Mouse (Mus musculus): ENCODE measurements around the gene Fgf8.

Gene Fgf8

DNA sequence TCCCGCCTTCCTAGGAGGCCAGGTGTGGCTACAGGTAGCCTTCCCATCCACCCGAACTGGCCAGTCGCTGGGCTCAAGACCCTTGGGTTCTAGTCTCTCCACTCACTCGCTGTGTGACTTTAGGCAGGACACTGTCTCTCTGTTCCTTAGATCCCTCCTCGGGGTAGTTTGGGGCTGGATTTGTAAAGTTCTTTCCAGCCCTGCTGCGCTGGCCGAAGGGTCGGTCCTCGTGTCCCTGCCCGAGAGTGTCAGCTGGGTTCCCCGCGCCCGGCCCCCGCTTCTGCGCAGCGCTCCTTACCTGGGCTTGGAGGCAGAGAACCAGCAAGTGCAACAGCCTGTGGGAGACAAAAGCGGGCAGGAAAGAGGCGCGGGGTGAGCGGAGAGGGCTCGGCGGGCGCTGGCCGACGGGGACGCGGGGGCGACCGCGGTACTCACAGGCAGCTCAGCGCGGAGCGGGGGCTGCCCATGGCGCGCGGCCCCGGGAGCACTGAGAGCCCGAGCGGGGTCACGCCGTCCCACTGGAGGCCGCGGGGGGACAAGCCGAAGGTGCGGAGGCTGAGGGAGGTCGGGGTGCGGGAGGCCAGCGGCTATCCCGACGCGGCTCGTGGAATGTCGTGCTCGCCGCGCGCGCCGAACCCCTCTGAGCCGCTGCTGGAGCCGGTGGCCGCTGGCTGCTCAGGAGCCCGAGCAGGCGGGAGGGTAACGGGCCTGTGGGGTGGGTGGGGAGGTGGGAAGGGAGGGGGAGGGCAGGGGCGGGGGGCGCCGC, at the start of gene Fgf8:
TSS of gene Fgf8 (minus strand) at position 698 of the 766 bp plus-strand sequence.
- in situ Hi-C loops (cut with MboI; ENCODE audit: unreplicated experiment in 2 of 2), result loop anchor here (10.0 to 25.0 kb wide), 2 partner anchors 305 to 308 kb away; no protein-coding TSS in a partner anchor

- in situ Hi-C loops (cut with MboI; ENCODE audit: unreplicated experiment in 2 of 2), result no loop called here
Measured at GRCm38 (mm10) chr19:45792404-45792803, 49.7 kb upstream of the Fgf8 start.

GRCm38 (mm10) chr19:45789888-45790874, 47.5 kb upstream of the Fgf8 start:
- in situ Hi-C loops (cut with MboI; ENCODE audit: unreplicated experiment in 2 of 2), result no loop called here

GRCm38 (mm10) chr19:45789365-45789764, 46.6 kb upstream of the Fgf8 start:
- in situ Hi-C loops (cut with MboI; ENCODE audit: unreplicated experiment in 2 of 2), result no loop called here

- in situ Hi-C loops (cut with MboI; ENCODE audit: unreplicated experiment in 2 of 2), result no loop called here
Measured at GRCm38 (mm10) chr19:45788337-45788736, 45.6 kb upstream of the Fgf8 start.

DNA sequence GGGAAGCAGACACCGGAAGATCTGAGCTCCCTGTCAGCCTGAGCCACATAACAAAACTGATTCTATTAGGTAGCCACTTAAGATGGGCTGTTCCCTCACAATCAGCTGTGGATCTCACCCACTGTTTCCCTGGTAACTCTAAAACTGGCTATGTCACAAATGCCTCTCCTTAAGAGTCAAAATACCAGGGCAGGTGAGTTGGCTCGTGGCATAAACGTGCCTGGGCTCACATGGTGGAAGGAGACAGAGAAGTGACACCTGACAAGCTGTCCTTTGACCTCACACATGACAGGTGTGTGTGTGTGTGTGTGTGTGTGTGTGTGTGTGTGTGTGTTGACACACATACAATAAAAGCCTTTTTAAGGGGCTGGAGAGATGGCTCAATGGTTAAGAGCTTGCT, 44.7 kb upstream of the Fgf8 start:
- in situ Hi-C loops (cut with MboI; ENCODE audit: unreplicated experiment in 2 of 2), result no loop called here

- in situ Hi-C loops (cut with MboI; ENCODE audit: unreplicated experiment in 2 of 2), result no loop called here
Measured at GRCm38 (mm10) chr19:45785470-45785869, 42.8 kb upstream of the Fgf8 start.

DNA sequence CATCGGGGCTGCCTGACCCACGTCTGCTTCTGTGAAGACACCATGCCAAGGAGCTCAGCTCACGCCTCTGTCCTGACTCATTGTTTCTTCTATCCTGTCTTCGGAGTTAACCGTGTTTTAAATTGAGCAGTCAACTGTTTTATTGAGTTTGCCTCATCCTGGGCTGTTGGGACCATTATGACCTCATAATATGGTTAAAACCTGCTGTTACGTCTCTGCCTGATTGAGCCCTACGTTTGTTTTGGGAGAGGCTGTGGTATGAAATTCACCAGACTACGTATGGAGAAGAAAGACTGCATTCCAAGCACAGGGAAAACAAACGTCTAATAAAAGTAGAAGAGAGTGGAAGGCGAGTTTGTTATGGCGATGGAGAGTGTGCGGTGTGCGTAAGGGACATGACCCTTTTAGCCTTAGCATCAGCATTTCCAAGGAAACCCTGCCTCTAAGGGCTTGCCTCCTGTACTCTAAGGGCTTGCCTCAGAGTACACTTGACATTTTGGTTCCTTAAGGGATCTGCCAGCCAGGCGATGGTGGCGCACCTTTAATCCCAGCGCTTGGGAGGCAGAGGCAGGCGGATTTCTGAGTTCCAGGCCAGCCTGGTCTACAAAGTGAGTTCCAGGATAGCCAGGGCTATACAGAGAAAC, 41.3 kb upstream of the Fgf8 start:
- in situ Hi-C loops (cut with MboI; ENCODE audit: unreplicated experiment in 2 of 2), result no loop called here

DNA sequence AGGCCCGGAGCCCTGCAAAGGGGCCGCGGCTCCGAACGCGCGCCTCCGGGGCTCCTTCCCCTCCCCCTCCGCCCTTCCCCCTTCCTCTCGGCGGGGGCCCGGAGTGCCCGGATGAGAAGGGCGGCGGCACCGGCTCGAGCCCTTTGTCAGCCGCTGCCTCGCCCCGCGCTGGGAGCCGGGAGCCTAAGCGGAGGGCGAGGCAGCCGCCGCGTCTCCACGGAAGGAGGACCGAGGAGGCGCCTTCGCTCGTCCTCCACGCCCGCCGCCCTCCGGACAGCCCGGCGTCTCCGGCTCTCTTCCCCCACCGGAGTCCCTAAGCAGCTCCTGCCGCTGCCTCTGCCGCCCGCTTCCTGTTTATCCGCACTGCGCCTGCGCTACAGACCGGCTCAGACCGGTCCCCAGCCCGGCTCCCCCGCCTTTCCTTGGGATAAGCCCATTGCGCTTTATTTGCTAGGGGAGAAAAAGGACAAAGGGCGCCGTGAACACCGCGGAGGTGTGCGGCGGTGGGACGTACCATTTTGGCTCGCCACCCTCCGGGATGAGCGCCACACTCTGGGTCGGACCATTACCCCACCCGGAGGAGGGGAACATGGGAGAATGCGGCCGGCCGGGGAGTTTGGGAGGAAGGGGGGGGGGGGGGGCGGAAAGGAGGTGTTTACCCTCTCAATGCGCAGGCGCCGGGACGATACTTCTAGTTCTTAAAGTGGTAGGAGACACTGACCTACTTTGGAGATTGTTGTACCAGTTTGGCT, 40.6 kb upstream of the Fgf8 start, which contains the start of gene Mgea5:
TSS of gene Mgea5 (minus strand) at position 657 of the 752 bp plus-strand sequence.
- in situ Hi-C loops (cut with MboI; ENCODE audit: unreplicated experiment in 2 of 2), result no loop called here

DNA sequence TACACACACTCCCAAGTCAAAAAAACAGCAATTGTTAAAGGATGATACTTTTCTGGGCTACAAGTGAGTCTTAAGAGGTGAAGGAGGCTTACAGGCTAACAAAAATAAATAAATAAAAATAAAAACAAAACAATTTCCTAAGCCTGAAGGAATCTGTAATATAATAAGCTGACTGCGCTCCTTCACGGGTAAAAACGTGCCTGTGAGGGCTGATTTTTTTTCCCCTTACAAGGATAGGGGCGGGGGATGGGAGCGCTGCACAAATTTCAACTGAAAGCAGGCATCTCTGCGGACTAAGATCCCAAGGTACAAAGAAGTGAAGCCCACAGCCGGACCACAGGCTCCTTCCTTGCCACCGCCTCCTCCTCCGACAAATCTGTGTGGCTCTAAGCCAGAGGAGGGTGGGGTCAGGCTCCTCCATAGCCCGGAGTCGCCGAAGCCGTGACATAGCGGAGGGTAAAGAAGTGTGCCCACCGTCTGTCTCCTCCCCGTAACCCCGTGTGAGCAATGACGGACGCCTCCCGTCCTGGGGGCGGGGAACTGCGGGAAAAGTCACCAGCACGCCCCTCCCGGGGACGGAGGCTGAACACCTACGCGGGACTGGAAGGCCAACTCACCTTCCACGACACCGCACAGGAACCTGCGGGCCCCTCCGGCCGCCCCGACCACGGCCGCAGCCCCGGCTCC, 39.7 kb upstream of the Fgf8 start:
- in situ Hi-C loops (cut with MboI; ENCODE audit: unreplicated experiment in 2 of 2), result no loop called here

- in situ Hi-C loops (cut with MboI; ENCODE audit: unreplicated experiment in 2 of 2), result no loop called here
Measured at GRCm38 (mm10) chr19:45781676-45782075, 39.0 kb upstream of the Fgf8 start.

DNA sequence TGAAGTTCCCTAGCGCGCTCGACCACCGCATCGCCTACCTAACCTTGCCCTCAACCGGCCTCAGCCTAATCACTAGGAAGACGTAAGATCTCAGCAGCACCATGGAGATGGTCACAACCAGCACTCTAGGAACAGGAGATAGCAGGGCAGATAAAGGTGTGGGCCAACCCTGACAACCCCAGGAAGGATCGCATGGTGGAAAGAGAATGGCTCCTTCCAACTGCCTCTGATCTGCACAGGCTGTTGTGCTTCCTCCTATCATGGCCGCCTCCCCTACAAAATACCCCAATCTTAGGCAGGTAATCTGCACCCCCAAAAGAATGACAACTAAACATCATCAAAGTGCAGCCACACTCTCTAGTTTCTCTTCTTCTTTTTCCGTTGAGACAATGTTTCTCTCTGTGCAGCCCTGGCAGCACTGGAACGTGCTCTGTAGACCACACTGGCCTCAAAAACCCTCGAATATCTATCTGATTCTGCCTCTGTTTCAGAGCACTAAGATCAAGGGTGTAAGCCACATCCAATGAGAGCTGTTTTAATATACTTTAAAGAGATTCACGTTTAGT, 37.7 kb upstream of the Fgf8 start:
- in situ Hi-C loops (cut with MboI; ENCODE audit: unreplicated experiment in 2 of 2), result no loop called here

GRCm38 (mm10) chr19:45775486-45775885, 32.8 kb upstream of the Fgf8 start:
- in situ Hi-C loops (cut with MboI; ENCODE audit: unreplicated experiment in 2 of 2), result no loop called here

DNA sequence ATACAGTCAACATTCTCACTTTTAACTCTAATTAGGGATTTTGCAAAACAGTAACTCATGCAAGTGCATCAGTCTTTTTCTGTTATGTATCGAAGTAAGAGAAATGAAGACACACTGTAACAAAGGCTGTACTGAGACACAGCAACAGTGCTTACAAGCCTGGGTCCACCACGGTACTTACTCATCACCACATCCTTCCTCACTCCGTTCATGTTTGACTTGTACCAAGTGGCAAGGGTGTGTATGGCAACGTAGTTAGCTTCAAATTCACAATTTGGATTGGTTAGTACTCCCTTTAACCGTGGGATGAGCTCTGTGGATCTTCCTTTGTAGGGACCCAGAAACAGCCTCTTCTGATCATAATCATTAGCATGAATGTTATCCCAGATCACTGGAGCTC, 28.8 kb upstream of the Fgf8 start:
- in situ Hi-C loops (cut with MboI; ENCODE audit: unreplicated experiment in 2 of 2), result no loop called here

DNA sequence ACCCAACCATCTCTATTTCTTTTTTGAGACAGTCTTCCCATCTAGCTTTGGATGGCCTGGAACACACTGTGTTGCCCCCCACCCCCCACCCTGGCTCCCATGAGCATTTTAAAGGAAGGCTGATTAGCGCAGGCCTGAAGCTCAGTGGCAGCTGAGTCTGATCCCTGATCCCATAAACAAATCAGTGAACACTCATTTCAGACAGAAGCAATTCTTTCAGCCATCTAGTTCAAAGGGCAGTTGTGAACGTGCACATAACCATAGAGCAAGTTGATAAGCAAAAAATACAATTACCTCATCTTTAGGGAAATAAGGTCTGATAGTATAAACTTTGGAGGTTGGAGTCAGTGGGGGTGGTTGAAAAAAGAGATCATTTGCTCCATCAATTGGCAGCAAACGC, 18.1 kb upstream of the Fgf8 start:
- in situ Hi-C loops (cut with MboI; ENCODE audit: unreplicated experiment in 2 of 2), result loop anchor here in 1 of 2 experiments (10.0 kb wide), 1 partner anchor 816 kb away; no protein-coding TSS in a partner anchor

GRCm38 (mm10) chr19:45758671-45759070, 16.0 kb upstream of the Fgf8 start:
- in situ Hi-C loops (cut with MboI; ENCODE audit: unreplicated experiment in 2 of 2), result no loop called here

GRCm38 (mm10) chr19:45753551-45753950, 10.8 kb upstream of the Fgf8 start:
- in situ Hi-C loops (cut with MboI; ENCODE audit: unreplicated experiment in 2 of 2), result no loop called here

DNA sequence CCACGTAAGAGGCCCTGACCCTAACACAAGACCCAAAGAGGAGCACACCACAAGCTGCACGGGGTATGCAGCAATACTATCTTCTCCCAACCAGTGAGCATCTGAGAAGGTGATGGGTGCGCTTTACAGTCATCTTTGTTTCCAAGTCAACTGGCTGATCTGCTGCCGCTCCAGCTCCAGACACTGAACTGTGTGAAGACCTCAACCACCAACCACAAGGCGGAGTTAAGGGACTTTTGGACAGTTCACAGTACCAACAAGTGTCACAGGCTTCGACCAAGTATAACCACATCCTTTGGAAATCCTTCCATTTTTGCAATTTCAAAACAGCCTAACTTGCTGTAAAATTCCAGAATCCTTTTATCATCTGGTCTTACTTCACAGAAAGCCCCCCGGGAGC, 9.2 kb upstream of the Fgf8 start:
- in situ Hi-C loops (cut with MboI; ENCODE audit: unreplicated experiment in 2 of 2), result no loop called here

Measured in v-Abl transformed pro-B cells (cell line).